Mouse (Mus musculus) stomach, embryonic 16.5 days (tissue): ENCODE measurements at regions not wholly inside any gene's neighbourhood (a gene's known extent, or its start where the extent isn't known, plus 50 kb on each side); places are given as distances from the start of the nearest gene placed in this dataset.

Experiments used
- ATAC-seq: fragments of 200-750 bp; cut with Nextera tagmentation; 2 replicates; pipeline ENCODE4 v1.8.0; 2017; ENCODE audit warnings: moderate number of reproducible peaks, moderate TSS enrichment; ENCODE audit not compliant: insufficient read depth, low FRiP score
- H3K27ac ChIP-seq: fragments of 300-500 bp; sonication (generic); 2 replicates; pipeline ENCODE4 v1.5.1; 2014; ENCODE audit warnings: low read length
- H3K27me3 ChIP-seq: fragments of 300-500 bp; sonication (generic); 2 replicates; pipeline ENCODE4 v1.6.1; 2014; ENCODE audit warnings: low read length, control low read depth, mixed read lengths; ENCODE audit not compliant: control insufficient read depth, insufficient read depth
- H3K36me3 ChIP-seq: fragments of 300-500 bp; sonication (generic); 2 replicates; pipeline ENCODE4 v1.6.1; 2014; ENCODE audit warnings: low read length; ENCODE audit not compliant: control insufficient read depth, insufficient read depth
- H3K4me1 ChIP-seq: fragments of 300-500 bp; sonication (generic); 2 replicates; pipeline ENCODE4 v1.6.1; 2014; ENCODE audit warnings: low read length, control low read depth, mixed read lengths; ENCODE audit not compliant: control insufficient read depth, insufficient read depth
- H3K4me2 ChIP-seq: fragments of 300-500 bp; sonication (generic); 2 replicates; pipeline ENCODE4 v1.6.1; 2014; ENCODE audit warnings: low read depth, low read length, mixed read lengths
- H3K4me3 ChIP-seq: fragments of 300-500 bp; sonication (generic); replicated peaks from 2 replicates; pipeline ENCODE4 v1.5.1; 2014; ENCODE audit warnings: mild to moderate bottlenecking, low read length
- H3K9ac ChIP-seq: fragments of 300-500 bp; sonication (generic); 2 replicates; pipeline ENCODE4 v1.6.1; 2014; ENCODE audit warnings: low read length
- H3K9me3 ChIP-seq: fragments of 300-500 bp; sonication (generic); replicated peaks from 2 replicates; pipeline ENCODE4 v1.6.1; 2016; ENCODE audit warnings: low read length, control low read depth; ENCODE audit not compliant: control insufficient read depth
- WGBS: fragments of 180-500 bp; shearing (Covaris S2); extraction: QIAGEN DNeasy Blood & Tissue Kit; methylation state at CpG from one replicate; pipeline ENCODE4 v1.1.7; 2014; 5-methylcytosine and 5-hydroxymethylcytosine counted together

DNA sequence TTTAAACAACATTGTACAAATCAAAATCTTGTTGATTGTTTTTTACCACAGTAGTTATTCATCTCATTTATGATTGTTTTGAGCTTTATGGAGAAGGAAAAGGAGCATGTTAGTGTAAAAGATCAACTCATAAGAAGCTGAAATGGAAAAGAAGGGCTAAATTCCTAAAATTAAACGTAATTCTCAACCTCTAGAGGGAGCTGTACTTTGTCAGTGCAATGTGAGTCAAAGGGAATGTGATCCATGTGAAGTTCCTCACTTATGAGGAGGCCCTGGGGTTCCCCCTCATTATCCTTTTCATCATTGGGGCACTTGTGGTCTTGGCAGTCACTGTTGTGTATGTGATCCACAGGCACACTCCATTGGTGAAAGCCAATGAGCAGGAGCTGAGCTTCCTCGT is 54.0 kb upstream of the Vmn2r7 start:
- Histone ChIP-seq H3K27me3 (no peaks in the 10 kb centered on the region), H3K9me3 (no peaks in the 10 kb centered on the region), H3K4me2 (no peak overlapping the region), H3K36me3 (no peaks in the 10 kb centered on the region), H3K4me1 (no peaks in the 10 kb centered on the region), H3K27ac (no peak overlapping the region), H3K9ac (no peak overlapping the region), H3K4me3 (no peak overlapping the region)
- no peak for ATAC-seq
- WGBS, result 55% methylated on average over 2 of the region's 2 CpGs

DNA sequence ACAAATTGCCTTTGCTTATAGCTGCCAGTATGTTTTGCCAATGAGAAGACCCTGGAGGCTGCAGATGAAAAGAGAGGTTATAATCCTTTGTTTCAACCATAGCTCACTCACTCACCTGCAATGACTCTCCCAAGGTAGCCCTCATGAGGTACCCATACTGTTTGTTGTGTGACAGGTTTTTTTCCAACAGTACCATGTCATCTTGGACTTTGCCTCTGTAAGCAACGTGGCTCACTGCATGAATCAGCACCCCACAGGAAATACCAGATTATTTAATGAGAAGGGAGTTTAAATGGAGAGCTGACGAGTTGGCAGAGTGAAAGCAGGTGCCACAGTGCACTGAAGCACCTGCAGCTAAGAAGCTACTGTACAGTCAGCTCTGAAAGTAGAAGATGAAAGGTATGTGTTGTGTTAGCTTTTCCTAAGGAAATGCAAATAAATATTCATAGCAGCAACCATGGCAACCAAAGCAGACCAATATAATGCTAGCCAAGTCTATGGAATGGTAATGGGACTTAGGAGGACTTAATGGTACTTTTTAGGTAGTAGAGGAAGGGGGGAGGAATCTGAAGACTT is 56.8 kb upstream of the Vmn2r7 start:
- peak; percentile 79 for ATAC-seq
- Histone ChIP-seq H3K27ac (no peak overlapping the region), H3K9ac (no peak overlapping the region), H3K4me2 (no peak overlapping the region), H3K9me3 (no peaks in the 10 kb centered on the region), H3K4me3 (no peak overlapping the region), H3K36me3 (no peaks in the 10 kb centered on the region), H3K4me1 (no peaks in the 10 kb centered on the region), H3K27me3 (no peaks in the 10 kb centered on the region)
- 33% methylated on average over 2 of the region's 2 CpGs for WGBS

DNA sequence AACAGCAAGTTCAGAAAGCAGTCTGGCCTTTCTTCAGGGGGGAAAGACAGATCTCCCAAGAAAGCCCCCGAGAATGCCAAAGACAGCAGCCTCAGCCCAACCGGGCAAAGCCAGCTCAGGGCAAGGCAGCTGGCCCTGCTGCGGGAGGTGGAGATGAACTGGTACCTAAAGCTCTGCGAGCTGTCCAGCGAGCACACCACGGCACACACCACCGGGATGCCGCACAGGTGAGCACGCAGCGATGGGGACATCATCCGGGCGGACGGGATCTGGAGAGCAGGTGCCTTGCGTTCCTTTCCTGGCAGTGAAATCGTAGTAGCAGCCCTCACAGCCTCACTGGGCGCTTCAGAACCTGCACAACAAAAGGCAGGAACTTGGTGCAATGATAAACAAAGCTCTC is 104.7 kb upstream of the Vmn2r7 start:
- no peak overlapping the region for H3K27ac ChIP-seq
- H3K36me3 ChIP-seq, result no peaks in the 10 kb centered on the region
- no peak for ATAC-seq
- no peaks in the 10 kb centered on the region for H3K4me1 ChIP-seq
- no peak overlapping the region for H3K4me3 ChIP-seq
- no peaks in the 10 kb centered on the region; the same call in 1 of the 2 replicates for H3K27me3 ChIP-seq
- 13% methylated on average over 16 of the region's 16 CpGs for WGBS
- no peaks in the 10 kb centered on the region for H3K9me3 ChIP-seq
- peak overlapping the region; percentile 25 for H3K4me2 ChIP-seq
- no peak overlapping the region for H3K9ac ChIP-seq

DNA sequence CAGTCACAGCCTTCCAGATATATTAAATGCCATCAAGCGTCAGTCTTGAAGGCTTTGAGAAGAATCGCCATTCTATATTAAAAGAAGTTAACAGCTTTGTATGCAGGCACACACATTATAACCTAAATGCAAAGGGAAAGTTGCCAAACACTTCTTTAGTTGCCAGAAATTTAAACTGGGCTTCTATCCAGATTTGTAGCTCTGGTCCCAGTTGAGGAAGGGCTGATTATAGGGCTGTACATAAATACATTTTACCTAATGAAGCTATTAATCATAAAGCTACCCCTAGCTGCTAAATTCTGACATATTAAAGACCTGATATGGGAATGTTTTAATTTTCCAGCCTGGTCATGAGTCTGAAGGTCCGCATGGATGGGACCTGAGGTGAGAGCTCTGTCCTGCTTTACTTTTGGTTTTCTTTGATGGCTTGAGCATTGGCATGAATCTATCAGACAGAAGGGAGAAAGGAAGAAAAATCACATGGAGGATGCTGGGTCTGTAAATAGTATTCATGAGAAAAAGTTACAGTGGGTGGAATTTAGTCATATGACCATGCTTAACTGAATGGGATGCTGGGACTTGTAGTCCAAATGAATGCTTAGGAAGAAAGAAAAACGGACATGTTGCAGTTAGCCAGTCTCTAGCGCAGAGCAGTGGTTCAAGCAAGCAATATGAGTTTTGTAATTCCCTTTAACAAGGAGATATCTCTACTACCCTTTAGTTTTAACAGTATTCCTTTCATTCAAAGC is 120.3 kb upstream of the Vmn2r7 start:
- Histone ChIP-seq H3K4me3 (no peak overlapping the region), H3K36me3 (no peaks in the 10 kb centered on the region), H3K9ac (no peak overlapping the region), H3K27ac (no peak overlapping the region), H3K9me3 (no peaks in the 10 kb centered on the region), H3K4me2 (no peak overlapping the region), H3K4me1 (no peaks in the 10 kb centered on the region), H3K27me3 (no peaks in the 10 kb centered on the region)
- ATAC-seq, result no peak
- 76% methylated on average over 5 of the region's 5 CpGs for WGBS

DNA sequence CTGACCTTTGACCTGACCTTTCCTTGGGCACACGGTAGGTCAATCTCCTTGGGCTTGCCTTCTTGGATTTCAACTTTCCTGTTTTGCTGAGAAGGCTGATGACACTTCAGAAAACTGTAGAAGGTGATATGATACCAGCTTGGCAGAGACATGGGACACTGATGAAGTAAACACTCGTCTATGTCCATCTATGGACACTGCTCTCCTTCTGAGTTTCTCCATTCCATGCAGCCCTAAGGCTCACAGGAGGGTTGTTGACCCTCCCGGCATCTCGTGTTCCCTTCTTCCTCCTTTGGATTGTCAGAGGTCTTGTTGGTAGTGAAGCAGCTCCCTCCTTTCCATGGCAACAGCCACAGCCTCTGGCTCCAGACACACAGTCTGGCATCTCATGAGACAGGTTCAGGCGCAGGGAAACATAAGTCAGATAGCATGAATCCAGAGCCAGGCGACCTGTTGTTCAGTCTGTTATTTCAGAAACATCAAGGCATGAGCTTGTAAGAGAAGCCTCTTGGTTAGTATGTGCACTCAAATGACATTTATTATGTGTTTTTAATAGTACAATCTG is 120.9 kb upstream of the Vmn2r7 start:
- Histone ChIP-seq H3K27ac (no peak overlapping the region), H3K27me3 (no peaks in the 10 kb centered on the region), H3K9me3 (no peaks in the 10 kb centered on the region), H3K4me2 (no peak overlapping the region), H3K4me1 (no peaks in the 10 kb centered on the region), H3K36me3 (no peaks in the 10 kb centered on the region), H3K9ac (no peak overlapping the region), H3K4me3 (no peak overlapping the region)
- 75% methylated on average over 6 of the region's 6 CpGs for WGBS
- ATAC-seq, result no peak

DNA sequence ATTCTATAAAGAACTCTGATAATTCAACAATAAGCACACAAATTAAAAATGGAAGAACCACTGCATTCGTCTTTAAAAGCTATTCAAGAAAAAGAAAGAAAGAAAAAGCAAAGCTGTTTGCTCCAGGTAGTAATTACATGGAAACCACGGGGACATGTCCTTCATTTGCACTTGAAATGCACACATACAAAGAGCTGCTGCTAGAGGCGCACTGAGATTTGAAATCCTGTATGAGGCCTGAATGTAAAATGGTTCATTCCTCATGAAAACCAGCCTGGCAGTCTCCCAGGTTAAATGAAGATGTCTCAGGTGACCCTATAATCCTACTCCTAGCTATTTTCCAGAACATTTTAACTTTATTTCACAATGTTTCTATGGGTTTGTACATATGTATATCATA is 123.7 kb upstream of the Vmn2r7 start:
- H3K27me3 ChIP-seq, result no peaks in the 10 kb centered on the region
- WGBS, result 71% methylated on average over 3 of the region's 3 CpGs
- no peaks in the 10 kb centered on the region for H3K4me1 ChIP-seq
- H3K27ac ChIP-seq, result no peak overlapping the region
- no peak overlapping the region for H3K4me2 ChIP-seq
- H3K9me3 ChIP-seq, result no peaks in the 10 kb centered on the region
- no peak overlapping the region for H3K4me3 ChIP-seq
- ATAC-seq, result no peak
- no peak overlapping the region for H3K9ac ChIP-seq
- H3K36me3 ChIP-seq, result no peaks in the 10 kb centered on the region

DNA sequence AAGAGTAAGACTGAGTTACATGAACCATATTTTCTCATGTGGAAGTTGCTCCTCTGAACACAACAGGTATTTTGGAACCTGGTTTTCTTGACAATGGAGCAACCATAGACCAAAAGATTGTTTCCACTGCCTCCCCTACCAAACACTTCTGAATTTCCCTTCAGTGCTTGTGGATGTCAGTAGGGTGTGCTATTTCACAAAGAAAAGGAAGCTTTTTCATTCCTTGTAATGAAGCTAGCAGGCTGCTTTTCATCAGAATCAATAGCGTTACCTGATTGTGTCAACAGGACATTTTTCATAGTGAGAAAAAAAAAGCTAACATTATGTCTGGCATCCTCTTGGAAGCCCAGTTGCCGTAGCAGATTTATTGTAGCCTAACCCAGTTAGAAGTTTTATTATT is 124.8 kb upstream of the Kcnab1 start:
- Histone ChIP-seq H3K36me3 (no peaks in the 10 kb centered on the region), H3K4me3 (no peak overlapping the region), H3K27me3 (no peaks in the 10 kb centered on the region), H3K9ac (no peak overlapping the region), H3K4me2 (no peak overlapping the region), H3K9me3 (no peaks in the 10 kb centered on the region), H3K27ac (no peak overlapping the region), H3K4me1 (no peaks in the 10 kb centered on the region)
- WGBS, result 26% methylated on average over 2 of the region's 2 CpGs
- no peak for ATAC-seq

DNA sequence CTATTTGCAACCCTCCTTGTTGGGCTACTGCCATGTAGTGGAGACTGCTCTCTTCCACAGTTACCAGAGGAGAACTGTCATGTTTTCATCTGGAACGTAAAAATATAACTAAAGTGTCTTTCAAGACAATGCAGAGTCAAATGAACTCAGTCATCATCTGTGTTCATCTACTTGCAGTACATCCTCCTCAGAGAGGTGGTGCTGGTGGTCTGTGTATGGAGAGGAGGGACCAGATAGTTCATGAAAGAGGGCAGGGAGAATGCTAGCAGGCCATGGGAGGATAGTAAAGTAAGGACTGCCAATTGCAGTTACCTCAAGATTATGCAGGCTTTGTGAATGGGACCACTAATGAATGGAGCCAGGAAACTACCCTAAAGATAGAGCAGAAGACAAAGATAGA is 121.5 kb upstream of the Kcnab1 start:
- H3K9me3 ChIP-seq, result no peaks in the 10 kb centered on the region
- H3K27ac ChIP-seq, result no peak overlapping the region
- WGBS, result 80% methylated on average over 1 of the region's 1 CpGs
- H3K27me3 ChIP-seq, result no peaks in the 10 kb centered on the region
- H3K4me1 ChIP-seq, result no peaks in the 10 kb centered on the region
- ATAC-seq, result no peak
- no peaks in the 10 kb centered on the region for H3K36me3 ChIP-seq
- H3K4me2 ChIP-seq, result no peak overlapping the region
- no peak overlapping the region for H3K4me3 ChIP-seq
- no peak overlapping the region for H3K9ac ChIP-seq

DNA sequence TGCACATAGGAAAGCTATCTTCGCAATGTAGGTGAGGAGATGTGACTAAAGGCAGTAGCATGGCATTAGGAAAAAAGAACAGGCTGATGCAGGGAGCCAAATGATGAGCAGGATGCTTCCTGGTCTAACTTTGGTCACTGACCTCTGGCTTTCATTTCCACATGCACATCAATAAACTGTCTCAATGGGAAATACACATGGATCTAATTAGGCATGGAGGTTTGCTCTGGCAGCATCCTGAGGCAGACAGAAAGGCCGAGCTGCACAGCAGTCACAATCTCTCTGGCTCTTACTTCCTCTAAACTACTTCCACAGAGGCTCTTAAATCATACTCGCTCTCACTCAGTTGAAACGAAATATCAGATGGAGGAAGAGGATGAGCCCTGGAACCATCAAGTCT is 112.7 kb upstream of the Kcnab1 start:
- Histone ChIP-seq H3K27ac (no peak overlapping the region), H3K9ac (no peak overlapping the region), H3K4me2 (no peak overlapping the region), H3K9me3 (no peaks in the 10 kb centered on the region), H3K4me1 (no peaks in the 10 kb centered on the region), H3K27me3 (no peaks in the 10 kb centered on the region), H3K36me3 (no peaks in the 10 kb centered on the region), H3K4me3 (no peak overlapping the region)
- WGBS, result 71% methylated on average over 4 of the region's 4 CpGs
- ATAC-seq, result no peak
